Mouse (Mus musculus) heart, postnatal 25 days (tissue): Measurements from ENCODE around the gene Inpp5d. TPM values are rescaled to one million over a fixed set of nuclear protein-coding genes. Genes with fewer than 3 reads are reported as not detected.
A peak's percentile ranks its signal among the peaks of the same experiment; 100 is the strongest.

ENCODE experiments used
- DNase-seq: peaks from one replicate; pipeline ENCODE4 v3.0.0; 2022; ENCODE audit warnings: low spot score
- intact Hi-C: fragments of 180-260 bp; cut with DNase I; formaldehyde crosslinking; loops from one replicate; pipeline ENCODE4 v1.15.1; 2025
- total RNA-seq, 2 experiments: library from RNA; stranded (reverse); gene quantifications; 2 replicates each; pipeline ENCODE4 v1.2.3; 2021

The Inpp5d gene
- total RNA-seq, 2 experiments from 2014 or later, result 10.4 to 12.5 TPM

GRCm38 (mm10) chr1:87621858-87622279 lies 1.8 kb downstream of the Inpp5d start:
- intact Hi-C loops, result loop anchor here (5.0 kb wide), 1 partner anchor 40 kb away; no protein-coding TSS in a partner anchor
- DNase-seq, result no peak

- DNase-seq, result no peak
- intact Hi-C loops, result loop anchor here (5.0 kb wide), 1 partner anchor 38 kb away; no protein-coding TSS in a partner anchor
Observed at GRCm38 (mm10) chr1:87623977-87624666, 4.0 kb downstream of the Inpp5d start.

DNA sequence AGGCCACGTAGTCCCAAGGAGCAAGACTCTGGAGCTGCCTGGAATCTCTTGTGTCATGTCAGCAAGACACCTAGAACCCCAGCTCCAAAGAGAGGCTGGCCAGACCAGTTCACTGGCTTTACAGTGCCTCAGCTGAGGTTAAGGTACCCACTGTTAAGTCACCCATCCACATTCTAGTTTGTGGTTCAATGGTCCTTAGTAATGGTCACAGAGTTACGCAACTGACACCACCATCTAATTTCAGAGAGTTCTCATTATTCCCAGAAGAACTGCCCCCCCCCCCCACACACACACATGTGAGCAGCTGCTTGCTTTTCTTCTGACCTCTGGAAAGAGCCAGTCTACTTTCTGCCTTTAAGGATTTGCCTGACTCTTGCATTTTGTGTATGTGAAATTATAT lies 4.7 kb downstream of the Inpp5d start:
- DNase-seq, result no peak
- intact Hi-C loops, result loop anchor here (5.0 kb wide), 1 partner anchor 37 kb away; no protein-coding TSS in a partner anchor

- intact Hi-C loops, result no loop called here
- no peak for DNase-seq
Observed at GRCm38 (mm10) chr1:87625254-87626025, 5.3 kb downstream of the Inpp5d start.

GRCm38 (mm10) chr1:87626344-87626743 lies 6.2 kb downstream of the Inpp5d start:
- intact Hi-C loops, result no loop called here
- no peak for DNase-seq

DNA sequence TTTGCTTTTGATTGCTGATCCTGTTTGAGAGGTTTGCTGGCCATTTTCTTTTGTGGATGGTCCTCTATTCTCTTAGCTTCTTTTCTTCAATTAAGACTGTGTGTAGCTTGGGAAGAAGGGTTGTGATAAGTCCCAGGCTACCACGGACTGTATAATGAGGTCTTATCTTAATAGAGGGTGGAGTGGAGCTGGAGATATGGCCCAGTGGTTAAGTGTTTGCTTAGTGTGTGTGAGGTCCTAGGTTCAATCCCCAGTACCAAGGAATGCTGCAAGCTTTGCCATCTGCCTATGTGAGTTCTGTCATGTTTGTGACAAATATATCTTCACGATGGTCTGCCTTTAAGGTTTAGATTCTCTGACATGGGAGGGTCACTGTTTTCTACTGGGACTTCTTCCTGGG lies 8.0 kb downstream of the Inpp5d start:
- intact Hi-C loops, result no loop called here
- no peak for DNase-seq

GRCm38 (mm10) chr1:87631584-87631983 lies 11.5 kb downstream of the Inpp5d start:
- DNase-seq, result no peak
- intact Hi-C loops, result no loop called here

- intact Hi-C loops, result no loop called here
- no peak for DNase-seq
Observed at GRCm38 (mm10) chr1:87632163-87632562, 12.1 kb downstream of the Inpp5d start.

DNA sequence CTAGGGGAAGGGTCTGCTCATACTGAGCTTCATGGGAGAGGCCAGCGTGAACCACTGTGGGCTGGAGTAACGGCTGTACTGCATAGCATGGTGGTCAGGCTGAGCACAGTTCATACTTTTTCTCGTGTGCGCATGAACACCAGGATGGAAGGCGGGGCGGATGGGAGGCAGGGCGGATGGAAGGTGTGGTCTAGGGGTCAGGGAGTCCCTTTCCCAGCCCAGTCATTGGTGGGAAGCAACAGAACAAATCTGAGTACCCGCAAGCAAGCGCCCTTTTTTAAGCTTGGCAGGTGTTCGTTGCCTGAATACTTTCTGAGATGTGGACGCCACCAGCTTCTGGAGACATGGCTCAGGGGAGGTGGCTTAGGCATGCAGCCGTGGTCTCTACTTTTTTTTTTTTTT lies 16.6 kb downstream of the Inpp5d start:
- intact Hi-C loops, result no loop called here
- no peak for DNase-seq

GRCm38 (mm10) chr1:87637121-87637877 lies 17.2 kb downstream of the Inpp5d start:
- no peak for DNase-seq

GRCm38 (mm10) chr1:87637878-87638600 lies 17.9 kb downstream of the Inpp5d start:
- intact Hi-C loops, result no loop called here
- no peak for DNase-seq

More at GRCm38 (mm10) chr1:87637121-87637877, 17.2 kb downstream of the Inpp5d start:
- intact Hi-C loops, result no loop called here

GRCm38 (mm10) chr1:87639724-87640123 lies 19.6 kb downstream of the Inpp5d start:
- intact Hi-C loops, result no loop called here
- DNase-seq, result no peak

GRCm38 (mm10) chr1:87640165-87640661 lies 20.1 kb downstream of the Inpp5d start:
- intact Hi-C loops, result no loop called here
- peak; percentile 46 for DNase-seq

DNA sequence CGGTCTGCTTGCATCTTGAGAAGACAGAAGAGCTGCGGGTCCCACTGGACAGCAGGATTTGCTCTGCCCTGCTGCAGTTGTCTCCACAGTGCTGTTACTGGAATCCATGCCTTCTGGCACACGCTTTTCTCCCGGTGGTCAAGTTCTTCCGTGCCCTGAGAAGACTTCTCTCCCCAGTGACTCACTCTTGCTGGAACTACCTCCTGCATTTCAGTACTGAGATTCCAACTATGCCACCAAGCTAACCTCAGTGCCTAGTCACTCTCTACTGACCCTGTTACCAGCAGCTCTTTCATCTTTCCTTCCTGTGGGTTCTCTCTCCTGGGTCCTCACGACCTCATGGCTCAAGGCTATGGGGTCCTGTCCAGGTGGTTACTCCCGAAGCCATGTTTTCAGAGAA lies 22.9 kb downstream of the Inpp5d start:
- DNase-seq, result no peak
- intact Hi-C loops, result no loop called here

DNA sequence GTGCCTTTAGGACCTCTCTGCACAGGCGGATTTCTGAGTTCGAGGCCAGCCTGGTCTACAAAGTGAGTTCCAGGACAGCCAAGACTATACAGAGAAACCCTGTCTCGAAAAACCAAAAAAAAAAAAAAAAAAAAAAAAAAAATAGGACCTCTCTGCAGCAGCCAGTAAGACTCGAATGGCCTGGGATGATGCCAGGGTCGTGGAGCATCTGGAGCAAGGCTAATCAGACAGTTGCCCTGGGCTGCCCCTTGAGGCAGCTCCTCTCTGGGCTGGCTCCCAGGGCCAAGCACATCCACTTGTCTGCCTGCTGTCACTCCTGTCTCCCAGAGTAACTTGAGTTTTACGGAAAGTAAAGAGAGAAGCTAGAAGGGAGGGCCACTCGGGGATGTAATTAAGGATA lies 24.9 kb downstream of the Inpp5d start:
- intact Hi-C loops, result no loop called here
- no peak for DNase-seq

DNA sequence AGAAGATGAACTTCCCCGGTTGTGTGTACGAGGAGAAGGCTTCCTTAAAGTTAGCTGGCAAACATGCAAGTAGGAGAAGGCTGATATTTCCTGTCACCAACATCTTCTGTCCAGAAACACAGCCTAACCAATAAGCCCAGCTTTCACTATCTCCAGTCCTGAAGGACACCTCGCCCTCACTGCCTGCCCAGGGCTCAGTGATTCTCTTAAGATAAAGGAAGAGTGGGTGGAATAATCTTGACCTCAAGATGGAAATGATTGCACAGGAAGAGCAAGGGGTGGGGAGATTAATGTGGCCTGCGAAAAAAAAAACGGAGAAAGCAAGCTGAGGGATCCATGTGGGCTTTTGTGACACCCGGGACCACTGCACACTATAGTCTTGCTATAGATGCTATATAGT lies 25.6 kb downstream of the Inpp5d start:
- intact Hi-C loops, result no loop called here
- DNase-seq, result no peak

GRCm38 (mm10) chr1:87647820-87648219 lies 27.7 kb downstream of the Inpp5d start:
- intact Hi-C loops, result no loop called here

GRCm38 (mm10) chr1:87648657-87649056 lies 28.5 kb downstream of the Inpp5d start:
- no peak for DNase-seq
- intact Hi-C loops, result no loop called here

More at GRCm38 (mm10) chr1:87647820-87648219, 27.7 kb downstream of the Inpp5d start:
- no peak for DNase-seq

GRCm38 (mm10) chr1:87649219-87649805 lies 29.2 kb downstream of the Inpp5d start:
- intact Hi-C loops, result no loop called here
- no peak for DNase-seq
